Mouse (Mus musculus) lung, adult 2 months (tissue): Measurements from ENCODE around the gene Gm20388. TPM values are rescaled to one million over a fixed set of nuclear protein-coding genes. Genes with fewer than 3 reads are reported as not detected.

Experiments
- DNase-seq: peaks from one replicate; pipeline ENCODE4 v3.0.0; 2022
- H3K4me1 ChIP-seq: fragments of 200-500 bp; 2 replicates; pipeline ENCODE4 v1.6.1; 2011; ENCODE audit warnings: low read length; ENCODE audit not compliant: control insufficient read depth, insufficient read depth
- H3K4me3 ChIP-seq: fragments of 200-500 bp; replicated peaks from 2 replicates; pipeline ENCODE3; 2011; ENCODE audit warnings: low read depth, mild to moderate bottlenecking, control low read depth, low read length; ENCODE audit errors: extremely low read depth
- CTCF ChIP-seq: fragments of 200-500 bp; IDR thresholded peaks from 2 replicates; pipeline ENCODE4 v1.5.1; 2011; ENCODE audit warnings: mild to moderate bottlenecking, low read length, control low read depth; ENCODE audit not compliant: insufficient read depth
- POLR2A ChIP-seq: fragments of 200-500 bp; IDR thresholded peaks from 2 replicates; pipeline ENCODE4 v1.6.1; 2011; ENCODE audit warnings: low read depth, mild to moderate bottlenecking, control low read depth, low read length, borderline replicate concordance; ENCODE audit errors: extremely low read depth
- WGBS: fragments of 180-500 bp; shearing (Covaris S2); methylation state at CpG from one replicate; pipeline ENCODE4 v1.1.7; 2018; 5-methylcytosine and 5-hydroxymethylcytosine counted together
- polyA plus RNA-seq: library from polyadenylated mRNA; depleted of rRNA; stranded (reverse); fragments of >200 nt; gene quantifications from 2 replicates; pipeline ENCODE4 v1.2.3, GENCODE M21; 2012

Gm20388 gene
- polyA plus RNA-seq, 1 experiment, result 67.8 TPM

GRCm38 (mm10) chr8:123865786-123866185 lies 3955.1 kb downstream of the Gm20388 start:
- 59% methylated on average over 7 of the region's 7 CpGs for WGBS
- no peak for TF ChIP-seq CTCF
- TF ChIP-seq POLR2A, result no peak
- no peak overlapping the region for H3K4me3 ChIP-seq
- H3K4me1 ChIP-seq, result no peaks in the 10 kb centered on the region
- DNase-seq, result no peak

GRCm38 (mm10) chr8:123866971-123867370 lies 3956.3 kb downstream of the Gm20388 start:
- TF ChIP-seq CTCF (no peak), POLR2A (no peak)
- no peak overlapping the region for H3K4me3 ChIP-seq
- DNase-seq, result no peak
- 39% methylated on average over 5 of the region's 5 CpGs for WGBS
- H3K4me1 ChIP-seq, result no peaks in the 10 kb centered on the region

- H3K4me3 ChIP-seq, result no peak overlapping the region
- H3K4me1 ChIP-seq, result no peaks in the 10 kb centered on the region
- TF ChIP-seq CTCF (no peak), POLR2A (no peak)
- 72% methylated on average over 9 of the region's 9 CpGs for WGBS
- DNase-seq, result no peak
Measured at GRCm38 (mm10) chr8:123872048-123872447, 3961.4 kb downstream of the Gm20388 start.

GRCm38 (mm10) chr8:123873364-123873763 lies 3962.7 kb downstream of the Gm20388 start:
- H3K4me1 ChIP-seq, result no peaks in the 10 kb centered on the region
- no peak for TF ChIP-seq CTCF
- no peak for TF ChIP-seq POLR2A
- DNase-seq, result no peak
- WGBS, result 66% methylated on average over 6 of the region's 6 CpGs
- H3K4me3 ChIP-seq, result no peak overlapping the region

- Histone ChIP-seq H3K4me1 (no peaks in the 10 kb centered on the region), H3K4me3 (no peak overlapping the region)
- 75% methylated on average over 11 of the region's 11 CpGs for WGBS
- no peak for DNase-seq
- TF ChIP-seq POLR2A, result no peak
- no peak for TF ChIP-seq CTCF
Measured at GRCm38 (mm10) chr8:123874324-123874723, 3963.7 kb downstream of the Gm20388 start.

GRCm38 (mm10) chr8:123877865-123878264 lies 3967.2 kb downstream of the Gm20388 start:
- no peak overlapping the region for H3K4me3 ChIP-seq
- no peak for DNase-seq
- no peaks in the 10 kb centered on the region for H3K4me1 ChIP-seq
- no peak for TF ChIP-seq POLR2A
- TF ChIP-seq CTCF, result no peak
- WGBS, result 54% methylated on average over 2 of the region's 2 CpGs

GRCm38 (mm10) chr8:123880271-123880670 lies 3969.6 kb downstream of the Gm20388 start:
- H3K4me1 ChIP-seq, result no peaks in the 10 kb centered on the region

GRCm38 (mm10) chr8:123880821-123881350 lies 3970.2 kb downstream of the Gm20388 start:
- TF ChIP-seq CTCF (no peak), POLR2A (no peak)
- Histone ChIP-seq H3K4me1 (no peaks in the 10 kb centered on the region), H3K4me3 (no peak overlapping the region)
- no peak for DNase-seq
- WGBS, result 27% methylated on average over 4 of the region's 4 CpGs

More at GRCm38 (mm10) chr8:123880271-123880670, 3969.6 kb downstream of the Gm20388 start:
- TF ChIP-seq CTCF (no peak), POLR2A (no peak)
- WGBS, result 57% methylated on average over 10 of the region's 10 CpGs
- H3K4me3 ChIP-seq, result no peak overlapping the region
- DNase-seq, result no peak

- Histone ChIP-seq H3K4me1 (no peaks in the 10 kb centered on the region), H3K4me3 (no peak overlapping the region)
- WGBS, result 53% methylated on average over 2 of the region's 2 CpGs
- no peak for DNase-seq
- TF ChIP-seq CTCF (no peak), POLR2A (no peak)
Measured at GRCm38 (mm10) chr8:123882412-123882811, 3971.8 kb downstream of the Gm20388 start.

GRCm38 (mm10) chr8:123883094-123883493 lies 3972.5 kb downstream of the Gm20388 start:
- TF ChIP-seq POLR2A, result no peak
- TF ChIP-seq CTCF, result no peak
- H3K4me1 ChIP-seq, result no peaks in the 10 kb centered on the region
- no peak for DNase-seq
- 83% methylated on average over 4 of the region's 4 CpGs for WGBS
- H3K4me3 ChIP-seq, result no peak overlapping the region
